Mouse (Mus musculus): ENCODE measurements around the gene Ciapin1. TPM values are rescaled to one million over a fixed set of nuclear protein-coding genes. Genes with fewer than 3 reads are reported as not detected.

Gene Ciapin1
- total and polyA plus RNA-seq, 2 experiments from 2014 or later, result 62.5 to 144 TPM

DNA sequence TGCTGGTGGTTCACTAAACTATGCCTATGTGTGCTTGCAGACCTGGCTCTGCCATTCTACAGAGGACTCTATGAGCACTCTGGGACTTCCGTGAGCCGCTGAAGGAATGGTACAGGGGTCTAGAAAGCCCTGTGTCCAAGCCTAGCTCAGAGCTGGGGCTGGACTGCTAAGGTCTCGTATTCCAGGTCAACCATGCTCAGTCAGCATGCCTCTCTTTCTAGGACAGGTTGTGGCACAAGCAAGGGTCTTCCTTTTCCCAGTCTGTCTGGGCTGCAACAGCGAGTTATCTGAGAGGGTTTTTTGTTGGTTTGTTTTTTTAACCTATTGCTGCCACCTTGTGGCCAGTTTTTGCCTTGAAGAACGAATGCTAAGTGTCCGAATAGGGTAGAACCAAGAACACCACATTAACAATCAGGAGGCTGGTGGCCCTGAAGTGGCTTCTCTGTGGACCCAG, 25.5 kb downstream of the Ciapin1 start:
- Histone ChIP-seq H3K9me3 (ENCODE audit: low read length) (no peaks in the 10 kb centered on the region), H3K36me3 (ENCODE audit: insufficient read depth, low read length) (no peaks in the 10 kb centered on the region), H3K9ac (replicated peaks; ENCODE audit: low read length) (no peak overlapping the region), H3K27ac (peak overlapping the region; percentile 27; the same call in 1 of the 2 replicates), H3K27me3 (ENCODE audit: insufficient read depth, low read length) (no peaks in the 10 kb centered on the region), H3K4me2 (ENCODE audit: low read depth, low read length) (peak overlapping the region; percentile 19), H3K4me1 (ENCODE audit: insufficient read depth, low read length) (no peaks in the 10 kb centered on the region), H3K4me3 (ENCODE audit: low read length) (no peak overlapping the region)
- DNase-seq (ENCODE audit: low spot score) (peak; percentile 95), ATAC-seq (peak; percentile 72)
- peak; percentile 81 for TF ChIP-seq CTCF (IDR thresholded peaks at IDR 0.05; ENCODE audit: low read depth)
- WGBS, result 22% methylated on average over 6 of the region's 6 CpGs

DNA sequence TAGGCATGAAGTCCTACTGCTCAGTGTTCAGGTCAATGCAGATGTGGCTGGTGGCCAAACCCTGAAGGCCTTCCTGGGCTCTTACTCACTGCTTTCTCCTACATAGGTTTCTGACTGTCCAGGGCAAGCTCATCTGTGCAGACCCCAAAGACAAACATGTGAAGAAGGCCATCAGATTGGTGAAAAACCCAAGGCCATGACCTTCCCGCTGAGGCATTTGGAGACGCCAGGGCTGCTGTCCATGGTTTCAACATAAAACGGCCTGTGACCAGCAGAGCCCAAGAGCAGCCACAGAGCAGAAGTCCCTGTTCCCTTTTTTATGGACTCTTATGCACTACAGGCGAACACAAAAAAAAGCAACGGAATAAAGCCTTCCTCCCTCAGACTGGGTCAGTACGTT, 26.5 kb downstream of the Ciapin1 start:
- WGBS, result 81% methylated on average over 6 of the region's 6 CpGs
- ATAC-seq, result no peak
- Histone ChIP-seq H3K4me3 (ENCODE audit: low read length) (no peak overlapping the region), H3K27me3 (ENCODE audit: insufficient read depth, low read length) (no peaks in the 10 kb centered on the region), H3K9me3 (ENCODE audit: low read length) (no peaks in the 10 kb centered on the region), H3K9ac (replicated peaks; ENCODE audit: low read length) (no peak overlapping the region), H3K4me1 (ENCODE audit: insufficient read depth, low read length) (no peaks in the 10 kb centered on the region), H3K4me2 (ENCODE audit: low read depth, low read length) (no peak overlapping the region), H3K36me3 (ENCODE audit: insufficient read depth, low read length) (no peaks in the 10 kb centered on the region), H3K27ac (no peak overlapping the region)
- DNase-seq (ENCODE audit: low spot score), result no peak
- no peak for TF ChIP-seq CTCF (IDR thresholded peaks at IDR 0.05; ENCODE audit: low read depth)

DNA sequence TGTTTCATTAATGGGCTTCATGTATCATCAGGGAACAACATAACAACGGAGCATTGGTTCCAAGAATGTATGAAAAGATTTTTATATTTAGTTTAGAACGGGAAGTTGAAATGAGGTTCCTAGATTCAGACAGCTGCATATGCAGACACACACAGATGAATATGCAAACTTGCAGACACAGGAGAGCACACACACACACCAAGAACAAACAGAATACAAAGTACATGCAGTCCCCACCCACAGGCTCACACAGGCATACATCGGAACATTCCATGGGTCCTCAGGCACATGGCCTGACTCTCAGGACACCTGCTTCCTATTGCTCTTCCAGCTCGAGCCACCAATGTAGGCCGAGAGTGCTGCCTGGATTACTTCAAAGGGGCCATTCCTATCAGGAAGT, 27.3 kb downstream of the Ciapin1 start:
- no peak for TF ChIP-seq CTCF (IDR thresholded peaks at IDR 0.05; ENCODE audit: low read depth)

DNA sequence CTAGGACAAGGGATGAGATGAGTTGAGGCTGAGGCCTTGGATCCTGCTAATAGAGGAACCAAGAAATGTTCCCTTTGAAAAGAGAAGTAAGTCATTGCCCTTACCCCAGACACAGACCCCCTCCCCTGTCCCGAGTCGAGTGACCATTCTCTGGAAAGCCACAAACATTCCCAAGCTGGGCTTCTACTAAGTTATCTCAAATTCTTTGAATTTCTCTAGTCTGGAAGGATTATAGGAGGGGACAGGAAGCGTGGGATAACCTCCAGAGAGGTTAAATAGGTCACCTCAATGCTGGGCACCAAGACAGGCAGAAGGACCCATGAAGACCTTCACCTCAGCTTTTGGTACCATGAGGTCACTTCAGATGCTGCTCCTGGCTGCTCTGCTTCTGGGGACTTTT, 28.0 kb downstream of the Ciapin1 start, which contains the start of gene Ccl17:
TSS of gene Ccl17 (plus strand) at position 301 of the 400 bp plus-strand sequence.
- Histone ChIP-seq H3K9me3 (ENCODE audit: low read length) (no peaks in the 10 kb centered on the region), H3K4me2 (ENCODE audit: low read depth, low read length) (no peak within 1 kb of the TSS), H3K27ac (no peak within 1 kb of the TSS), H3K9ac (replicated peaks; ENCODE audit: low read length) (no peak within 1 kb of the TSS), H3K27me3 (ENCODE audit: insufficient read depth, low read length) (no peaks in the 10 kb centered on the region), H3K4me3 (ENCODE audit: low read length) (no peak within 1 kb of the TSS), H3K36me3 (ENCODE audit: insufficient read depth, low read length) (no peaks in the 10 kb centered on the region), H3K4me1 (ENCODE audit: insufficient read depth, low read length) (no peaks in the 10 kb centered on the region)
- TF ChIP-seq CTCF (IDR thresholded peaks at IDR 0.05; ENCODE audit: low read depth), result no peak
- DNase-seq (ENCODE audit: low spot score) (no peak), ATAC-seq (no peak)
- 77% methylated on average over 3 of the region's 3 CpGs for WGBS

More for the DNA sequence above, 27.3 kb downstream of the Ciapin1 start:
- WGBS, result 82% methylated on average over 5 of the region's 5 CpGs
- H3K4me3 ChIP-seq (ENCODE audit: low read length), result no peak overlapping the region
- H3K27me3 ChIP-seq (ENCODE audit: insufficient read depth, low read length), result no peaks in the 10 kb centered on the region
- no peaks in the 10 kb centered on the region for H3K4me1 ChIP-seq (ENCODE audit: insufficient read depth, low read length)
- no peak overlapping the region for H3K27ac ChIP-seq
- H3K9ac ChIP-seq (replicated peaks; ENCODE audit: low read length), result no peak overlapping the region
- DNase-seq (ENCODE audit: low spot score), result no peak
- no peak overlapping the region for H3K4me2 ChIP-seq (ENCODE audit: low read depth, low read length)
- H3K9me3 ChIP-seq (ENCODE audit: low read length), result no peaks in the 10 kb centered on the region
- H3K36me3 ChIP-seq (ENCODE audit: insufficient read depth, low read length), result no peaks in the 10 kb centered on the region
- no peak for ATAC-seq

DNA sequence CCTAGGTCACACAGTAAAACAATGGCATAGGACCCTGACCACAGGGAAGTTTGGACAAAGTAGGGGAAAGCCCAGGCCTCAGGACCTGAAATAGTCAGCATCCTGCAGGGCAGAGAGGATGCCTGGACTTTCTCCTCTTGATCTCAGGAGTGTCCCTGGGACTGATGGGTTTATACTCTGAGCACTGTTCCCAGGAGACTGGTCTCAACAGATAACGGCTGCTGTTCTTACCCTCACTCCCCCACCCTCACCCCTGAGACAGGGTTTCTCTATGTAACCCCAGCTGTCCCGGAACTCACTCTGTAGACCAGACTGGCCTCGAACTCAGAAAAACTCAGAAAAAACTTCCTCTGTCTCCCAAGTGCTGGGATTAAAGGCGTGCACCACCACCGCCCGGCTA, 29.8 kb downstream of the Ciapin1 start:
- DNase-seq (ENCODE audit: low spot score) (no peak), ATAC-seq (no peak)
- H3K9me3 ChIP-seq (ENCODE audit: low read length), result no peaks in the 10 kb centered on the region
- TF ChIP-seq CTCF (IDR thresholded peaks at IDR 0.05; ENCODE audit: low read depth), result no peak
- H3K4me2 ChIP-seq (ENCODE audit: low read depth, low read length), result no peak overlapping the region
- no peak overlapping the region for H3K4me3 ChIP-seq (ENCODE audit: low read length)
- H3K27ac ChIP-seq, result no peak overlapping the region
- no peak overlapping the region for H3K9ac ChIP-seq (replicated peaks; ENCODE audit: low read length)
- H3K36me3 ChIP-seq (ENCODE audit: insufficient read depth, low read length), result no peaks in the 10 kb centered on the region
- 87% methylated on average over 6 of the region's 6 CpGs for WGBS
- no peaks in the 10 kb centered on the region for H3K4me1 ChIP-seq (ENCODE audit: insufficient read depth, low read length)
- H3K27me3 ChIP-seq (ENCODE audit: insufficient read depth, low read length), result no peaks in the 10 kb centered on the region

DNA sequence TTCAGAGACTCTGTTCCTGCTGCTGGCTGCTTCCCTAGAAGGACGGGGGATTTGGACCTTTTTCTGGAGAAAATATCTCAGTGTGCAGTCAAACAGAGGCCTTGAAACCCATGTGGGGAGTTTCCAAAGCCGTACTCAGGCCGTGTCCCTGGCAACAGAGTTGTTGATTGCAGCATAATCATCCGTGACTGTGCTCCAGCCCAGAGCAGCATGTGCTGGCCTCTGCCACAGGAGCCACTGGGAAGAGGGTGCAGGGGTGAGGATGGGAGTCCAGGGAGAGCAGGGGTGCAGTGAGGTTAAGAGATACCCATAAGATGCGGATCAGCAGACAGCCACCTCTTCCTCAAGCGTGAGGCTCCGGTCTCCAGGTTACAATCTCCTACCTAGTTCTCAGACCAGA, 30.7 kb downstream of the Ciapin1 start:
- no peaks in the 10 kb centered on the region for H3K27me3 ChIP-seq (ENCODE audit: insufficient read depth, low read length)
- no peaks in the 10 kb centered on the region for H3K9me3 ChIP-seq (ENCODE audit: low read length)
- H3K4me1 ChIP-seq (ENCODE audit: insufficient read depth, low read length), result no peaks in the 10 kb centered on the region
- H3K27ac ChIP-seq, result no peak overlapping the region
- no peak overlapping the region for H3K4me2 ChIP-seq (ENCODE audit: low read depth, low read length)
- peak; percentile 21 for DNase-seq (ENCODE audit: low spot score)
- H3K36me3 ChIP-seq (ENCODE audit: insufficient read depth, low read length), result no peaks in the 10 kb centered on the region
- ATAC-seq, result no peak
- 45% methylated on average over 7 of the region's 7 CpGs for WGBS
- no peak for TF ChIP-seq CTCF (IDR thresholded peaks at IDR 0.05; ENCODE audit: low read depth)
- no peak overlapping the region for H3K9ac ChIP-seq (replicated peaks; ENCODE audit: low read length)
- no peak overlapping the region for H3K4me3 ChIP-seq (ENCODE audit: low read length)

DNA sequence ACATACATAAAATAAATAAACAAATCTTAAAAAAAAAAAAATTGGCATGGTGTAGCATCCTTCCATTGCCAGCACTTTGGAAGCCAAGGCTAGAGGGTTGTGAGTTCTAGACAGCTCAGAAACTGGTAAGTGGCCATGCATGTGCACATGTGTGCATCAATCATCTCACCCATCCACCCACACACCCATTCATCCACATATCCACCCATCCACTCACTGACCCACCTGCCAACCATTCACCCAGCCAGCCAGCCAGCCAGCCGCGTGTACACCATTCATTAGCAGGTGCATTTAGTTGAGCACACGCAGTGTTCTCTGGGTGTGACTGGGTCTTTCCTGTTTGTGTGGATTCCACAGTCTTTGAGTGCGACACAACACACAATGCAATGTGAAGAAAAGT, 32.3 kb downstream of the Ciapin1 start:
- H3K27me3 ChIP-seq (ENCODE audit: insufficient read depth, low read length), result no peaks in the 10 kb centered on the region
- 44% methylated on average over 4 of the region's 4 CpGs for WGBS
- ATAC-seq, result no peak
- H3K9ac ChIP-seq (replicated peaks; ENCODE audit: low read length), result no peak overlapping the region
- no peaks in the 10 kb centered on the region for H3K9me3 ChIP-seq (ENCODE audit: low read length)
- H3K4me1 ChIP-seq (ENCODE audit: insufficient read depth, low read length), result no peaks in the 10 kb centered on the region
- no peak for TF ChIP-seq CTCF (IDR thresholded peaks at IDR 0.05; ENCODE audit: low read depth)
- no peak for DNase-seq (ENCODE audit: low spot score)
- no peak overlapping the region for H3K4me2 ChIP-seq (ENCODE audit: low read depth, low read length)
- H3K4me3 ChIP-seq (ENCODE audit: low read length), result no peak overlapping the region
- no peak overlapping the region for H3K27ac ChIP-seq
- H3K36me3 ChIP-seq (ENCODE audit: insufficient read depth, low read length), result no peaks in the 10 kb centered on the region
